Mouse (Mus musculus) brain, adult 2 months (tissue): ENCODE measurements around the gene Ubap2.

Source experiments
- DNase-seq: peaks from one replicate; pipeline ENCODE4 v3.0.0; 2011; ENCODE audit warnings: low read depth, low spot score

Ubap2 gene

DNA sequence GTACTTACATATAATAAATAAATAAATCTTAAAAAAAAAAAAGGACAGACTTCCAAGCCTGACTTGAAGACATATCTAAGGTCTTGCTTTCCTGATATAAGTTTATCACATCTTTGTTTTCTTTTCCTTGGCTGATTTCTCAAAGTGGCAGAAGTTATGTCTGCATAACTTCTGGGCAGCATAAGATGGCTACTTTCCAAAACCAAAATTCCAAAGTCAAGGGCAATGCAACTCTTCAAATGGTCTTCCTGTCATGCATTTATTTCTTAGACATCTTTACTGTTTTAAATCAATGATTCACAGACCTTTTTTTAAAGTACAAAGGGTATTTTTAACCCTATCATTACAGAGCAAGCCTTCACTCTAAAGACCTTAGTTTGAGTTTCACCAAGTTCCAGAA lies 14.3 kb downstream of the Ubap2 start:
- DNase-seq, result no peak

DNA sequence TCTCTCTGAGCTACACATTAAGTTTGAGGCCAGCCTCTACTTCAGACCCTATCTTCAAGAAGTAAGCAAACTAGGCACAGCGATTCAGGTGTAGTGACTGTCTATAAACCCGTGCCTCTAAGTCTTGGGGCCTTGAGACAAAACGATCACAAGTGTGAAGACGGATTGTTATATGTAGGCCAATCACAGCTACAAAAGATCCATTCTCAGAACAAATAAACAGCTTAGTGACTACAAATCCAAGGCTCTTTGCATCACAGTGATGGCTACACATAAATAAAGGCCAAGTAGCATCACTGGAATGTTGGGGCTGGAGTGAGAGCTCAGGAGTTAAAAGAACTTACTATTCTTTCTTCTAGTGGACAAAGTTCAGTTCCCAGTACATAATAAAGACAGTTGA lies 15.9 kb downstream of the Ubap2 start:
- no peak for DNase-seq

DNA sequence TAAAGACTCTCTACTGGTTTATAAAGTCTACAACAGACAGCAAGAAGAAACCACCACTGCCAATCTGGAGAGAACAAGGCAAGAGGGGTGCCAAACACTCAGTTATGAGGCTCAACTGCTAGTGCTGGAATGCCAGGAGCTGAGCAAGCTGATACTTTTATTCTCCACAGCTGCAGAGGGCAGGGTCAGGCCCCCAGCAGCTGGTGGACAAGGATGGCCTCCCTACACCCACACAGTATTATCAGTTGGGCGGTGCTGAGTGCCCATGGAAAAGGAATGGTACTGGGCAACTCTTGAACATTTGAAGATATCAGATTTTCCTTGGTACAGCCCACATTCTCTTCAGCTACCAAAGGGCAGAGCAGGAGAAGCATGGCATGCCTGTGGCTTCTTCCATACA lies 17.2 kb downstream of the Ubap2 start:
- no peak for DNase-seq

DNA sequence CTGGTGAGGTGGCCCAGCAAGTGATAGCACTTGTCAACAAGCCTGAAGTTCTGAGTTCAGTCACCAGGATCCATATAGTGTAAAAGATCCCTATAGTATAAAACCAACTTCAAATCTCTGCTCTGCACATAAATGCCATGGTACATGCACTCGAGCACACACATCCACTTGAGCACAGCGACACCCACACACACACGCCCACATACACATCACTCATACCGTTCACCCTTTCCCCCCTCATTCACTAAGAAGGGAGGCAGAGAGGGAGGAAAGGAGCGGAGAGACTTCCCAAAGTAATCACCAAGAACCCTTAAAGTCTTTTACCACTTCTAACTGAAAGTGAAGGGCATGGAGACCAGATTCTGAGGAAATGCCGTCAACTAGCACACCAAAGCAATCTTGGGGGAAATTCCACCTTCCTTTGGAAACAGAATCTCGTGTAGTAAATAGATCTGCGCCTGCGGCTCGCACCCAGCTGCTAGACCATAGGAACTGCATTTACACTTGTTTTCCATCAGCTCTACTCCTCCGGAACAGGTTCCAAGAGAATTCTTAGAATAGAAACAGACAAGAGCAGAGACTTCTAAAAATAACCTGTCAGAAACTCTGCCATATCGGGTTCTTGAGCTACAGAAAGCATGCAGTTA lies 19.3 kb downstream of the Ubap2 start:
- peak; percentile 83 for DNase-seq

DNA sequence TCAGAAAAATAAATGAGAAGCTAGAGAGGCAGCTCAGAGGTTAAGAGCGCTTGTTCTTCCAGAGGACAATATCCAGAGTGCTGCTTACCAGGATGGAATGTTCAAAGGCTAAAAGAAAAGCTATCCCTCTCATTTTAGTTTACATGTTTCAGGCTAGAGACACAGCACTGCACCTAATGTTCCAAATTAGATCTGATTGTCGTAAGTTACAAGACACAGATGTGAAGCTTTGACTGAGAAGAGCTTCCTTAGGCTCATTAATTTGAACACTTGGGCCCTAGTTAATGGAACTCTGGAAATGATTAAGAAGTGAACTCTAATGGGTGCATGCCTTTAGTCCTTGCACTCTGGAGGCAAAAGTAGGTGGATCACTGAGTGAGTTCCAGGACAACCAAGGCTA lies 21.2 kb downstream of the Ubap2 start:
- no peak for DNase-seq

DNA sequence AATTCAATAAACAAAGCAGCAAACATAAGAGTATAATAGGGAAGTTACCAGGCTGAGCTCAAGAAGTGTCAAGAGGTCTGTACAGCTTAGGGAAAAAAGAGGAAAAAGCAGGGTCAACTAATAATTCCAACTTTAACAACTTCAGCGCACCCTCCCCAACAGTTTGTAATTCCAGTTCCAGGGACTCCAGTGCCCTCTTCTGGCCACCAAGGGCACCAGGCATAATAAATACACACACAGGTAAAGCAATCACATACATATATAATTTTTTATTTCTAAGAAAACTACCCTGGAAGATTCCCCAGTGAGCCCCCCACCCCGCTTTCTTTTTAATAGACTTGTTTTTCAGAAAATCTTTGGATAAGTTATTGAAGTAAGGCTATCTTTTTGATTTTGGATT lies 29.5 kb downstream of the Ubap2 start:
- DNase-seq, result no peak

DNA sequence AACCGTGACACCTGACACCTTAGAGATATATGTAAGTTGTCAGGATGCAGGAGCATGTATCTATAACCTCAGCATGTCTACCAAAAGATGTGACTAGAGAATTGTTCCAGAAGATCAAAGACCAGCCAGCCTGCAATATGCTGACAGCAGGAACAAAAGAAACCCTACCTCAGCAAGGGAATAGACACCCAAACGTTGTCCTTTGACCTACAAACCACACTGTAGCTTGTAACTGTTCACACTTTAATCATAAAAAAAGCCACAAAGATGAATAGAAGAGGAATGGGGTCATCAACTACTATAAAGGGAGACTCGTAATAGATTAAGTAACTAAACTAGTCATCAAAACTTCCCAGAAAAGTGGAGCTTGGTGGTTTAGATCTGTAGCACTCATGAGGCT lies 34.0 kb downstream of the Ubap2 start:
- DNase-seq, result no peak

DNA sequence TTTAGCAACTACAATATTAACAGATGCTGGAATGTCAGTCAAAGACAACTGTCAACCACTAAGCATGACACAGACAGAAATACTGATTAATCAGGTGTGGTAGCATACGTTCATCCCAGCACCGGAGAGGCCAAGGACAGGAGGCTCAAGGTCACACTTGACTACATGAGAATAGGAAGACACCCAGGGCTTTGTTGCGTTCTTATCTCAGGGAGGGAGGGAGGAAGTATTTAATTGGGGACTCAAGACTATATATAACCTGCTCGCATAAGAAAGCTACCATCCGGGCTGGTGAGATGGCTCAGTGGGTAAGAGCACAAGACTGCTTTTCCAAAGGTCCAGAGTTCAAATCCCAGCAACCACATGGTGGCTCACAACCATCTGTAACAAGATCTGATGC lies 39.3 kb downstream of the Ubap2 start:
- DNase-seq, result no peak

DNA sequence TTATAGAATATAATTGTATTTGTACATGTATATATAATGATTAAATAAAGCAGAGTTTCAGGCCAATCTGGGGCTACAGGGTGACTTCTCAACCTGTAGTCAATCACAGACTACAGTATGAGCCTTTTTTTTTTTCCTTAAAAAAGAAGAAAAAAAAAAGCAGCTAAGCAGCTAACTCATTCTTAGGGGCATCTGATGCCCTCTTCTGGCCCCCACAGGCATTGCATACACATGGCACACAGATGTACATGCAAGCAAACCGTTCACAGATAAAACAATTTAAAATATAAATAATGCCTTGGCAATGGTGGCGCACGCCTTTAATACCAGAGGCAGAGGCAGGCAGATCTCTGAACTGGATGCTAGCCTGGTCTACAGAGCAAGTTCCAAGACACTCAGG lies 48.6 kb downstream of the Ubap2 start:
- DNase-seq, result peak; percentile 78

DNA sequence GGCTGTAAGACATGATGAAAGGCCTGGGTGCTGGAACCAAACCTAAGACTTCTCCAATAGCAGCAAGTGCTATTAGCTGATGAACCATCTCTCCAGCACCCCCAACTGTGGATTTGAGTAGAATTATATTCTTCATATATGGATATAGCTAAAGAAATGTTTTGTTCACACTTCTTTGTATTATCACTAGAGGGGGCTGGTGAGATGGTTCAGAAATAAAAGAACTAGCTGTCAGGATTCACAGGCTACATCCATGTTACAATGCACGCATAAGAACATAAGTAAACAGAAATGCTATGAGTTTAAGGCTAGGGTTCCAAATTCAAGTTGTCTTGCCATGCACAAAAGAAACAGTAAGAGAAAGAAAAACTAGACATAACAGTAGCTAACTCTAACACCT lies 49.5 kb downstream of the Ubap2 start:
- peak; percentile 20 for DNase-seq

DNA sequence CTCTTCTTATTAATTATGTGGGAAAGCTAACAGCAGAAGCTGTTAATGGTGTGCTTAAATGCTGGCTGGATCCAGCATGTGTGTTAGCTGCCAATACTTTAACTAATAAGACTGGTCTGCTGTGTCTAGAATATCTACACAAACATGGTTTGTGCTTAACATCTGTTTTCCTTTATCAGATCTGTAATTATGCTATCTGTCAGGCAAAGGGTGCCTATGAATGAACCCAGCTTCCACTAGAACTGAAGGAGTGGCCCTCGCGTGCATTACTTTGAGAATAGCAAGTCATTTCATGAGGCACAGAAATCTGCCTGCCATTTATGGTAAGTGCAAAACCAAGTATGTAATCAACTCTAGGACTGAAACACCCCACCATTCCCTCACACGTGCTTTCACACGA lies 66.9 kb downstream of the Ubap2 start:
- DNase-seq, result no peak

DNA sequence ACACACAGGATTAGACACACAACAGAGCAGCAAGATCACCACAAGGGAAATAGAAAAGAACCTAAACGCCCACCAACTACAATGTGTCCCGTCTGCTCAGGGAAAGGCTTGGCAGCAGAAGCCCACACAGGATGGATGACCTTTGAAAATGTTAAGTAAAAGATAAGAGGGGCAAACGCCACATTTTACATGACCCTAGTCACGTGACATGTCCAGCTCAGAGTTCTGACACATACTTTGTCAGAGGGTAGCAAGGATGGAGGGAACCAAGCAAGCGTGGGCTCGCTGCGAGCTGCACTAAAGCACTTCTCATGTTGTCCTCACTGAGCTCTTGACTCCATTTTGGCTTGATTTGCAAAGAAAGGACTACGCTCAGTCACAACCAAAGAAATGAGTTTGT lies 69.2 kb downstream of the Ubap2 start:
- DNase-seq, result no peak

DNA sequence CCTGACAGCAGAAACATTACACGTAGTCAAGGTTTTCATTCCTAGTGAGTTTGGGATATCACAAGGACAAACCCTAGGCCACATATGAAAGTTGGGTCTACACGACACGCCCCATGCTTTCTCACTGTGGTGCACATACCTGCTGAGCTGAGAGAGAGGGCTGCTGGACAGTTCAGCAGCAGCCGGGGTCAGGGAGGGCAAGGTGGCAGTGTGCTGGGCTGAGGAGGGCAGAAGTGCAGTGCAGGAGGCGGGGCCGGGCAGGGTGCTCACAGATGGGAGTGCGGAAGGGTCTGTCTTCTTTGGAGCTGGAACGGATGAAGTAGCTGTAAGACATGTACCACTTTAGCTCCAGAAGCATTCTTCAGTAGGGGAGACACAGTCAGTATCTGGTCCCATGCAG lies 72.8 kb downstream of the Ubap2 start:
- no peak for DNase-seq

DNA sequence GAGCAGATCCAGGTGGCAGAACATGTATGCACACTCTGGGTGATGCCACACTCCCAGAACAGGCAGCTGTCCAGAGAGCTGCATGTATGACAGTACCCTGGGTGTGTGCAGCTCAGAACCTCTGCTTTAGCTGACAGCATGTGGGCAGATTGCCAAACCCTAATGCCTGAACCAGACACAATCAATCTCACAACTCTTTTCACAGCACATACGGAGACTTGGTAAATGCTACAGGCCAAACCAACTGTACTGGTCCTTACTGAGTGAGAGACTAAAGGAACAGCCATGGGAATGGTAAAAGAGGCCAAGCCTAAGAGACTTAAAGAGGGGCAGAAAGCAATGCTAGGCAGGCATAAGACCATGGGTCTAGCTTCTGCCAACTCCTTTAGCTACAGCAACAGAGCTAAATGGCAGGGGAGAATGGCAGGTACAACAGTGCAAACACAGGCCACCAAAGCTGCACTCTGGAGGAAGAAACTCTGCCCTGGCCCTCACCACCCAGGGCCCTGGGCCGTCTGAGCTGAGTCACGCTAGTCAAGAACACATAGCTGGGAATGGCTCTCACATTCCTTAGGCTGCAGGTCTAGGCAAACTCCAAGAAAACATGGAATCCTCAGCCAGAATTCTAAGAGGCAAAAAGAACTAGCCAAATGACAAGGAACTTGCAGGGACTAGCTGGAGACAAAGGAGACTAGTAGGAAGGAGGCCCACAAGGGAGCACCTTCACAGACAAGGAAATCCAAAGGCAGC lies 77.9 kb downstream of the Ubap2 start:
- peak; percentile 37 for DNase-seq

DNA sequence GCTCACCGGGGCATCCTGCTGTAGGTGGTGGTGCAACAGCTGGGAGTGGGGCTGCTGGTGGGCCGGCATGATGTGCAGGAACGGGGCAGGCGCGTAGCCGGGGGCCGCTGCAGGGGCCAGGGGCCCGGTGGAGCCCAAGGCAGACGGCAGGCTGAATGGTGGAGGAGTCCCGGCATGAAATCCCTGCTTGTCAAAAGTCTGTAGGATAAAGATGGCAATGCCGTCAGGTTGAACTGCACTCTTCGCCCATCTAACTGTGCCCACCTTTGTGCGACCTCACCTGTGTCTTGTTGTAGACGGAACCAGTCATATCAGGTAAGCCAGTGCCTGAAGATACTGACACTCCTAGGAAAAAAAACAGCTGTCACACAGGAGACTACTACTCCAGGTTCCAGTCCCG lies 79.6 kb downstream of the Ubap2 start:
- DNase-seq, result no peak

DNA sequence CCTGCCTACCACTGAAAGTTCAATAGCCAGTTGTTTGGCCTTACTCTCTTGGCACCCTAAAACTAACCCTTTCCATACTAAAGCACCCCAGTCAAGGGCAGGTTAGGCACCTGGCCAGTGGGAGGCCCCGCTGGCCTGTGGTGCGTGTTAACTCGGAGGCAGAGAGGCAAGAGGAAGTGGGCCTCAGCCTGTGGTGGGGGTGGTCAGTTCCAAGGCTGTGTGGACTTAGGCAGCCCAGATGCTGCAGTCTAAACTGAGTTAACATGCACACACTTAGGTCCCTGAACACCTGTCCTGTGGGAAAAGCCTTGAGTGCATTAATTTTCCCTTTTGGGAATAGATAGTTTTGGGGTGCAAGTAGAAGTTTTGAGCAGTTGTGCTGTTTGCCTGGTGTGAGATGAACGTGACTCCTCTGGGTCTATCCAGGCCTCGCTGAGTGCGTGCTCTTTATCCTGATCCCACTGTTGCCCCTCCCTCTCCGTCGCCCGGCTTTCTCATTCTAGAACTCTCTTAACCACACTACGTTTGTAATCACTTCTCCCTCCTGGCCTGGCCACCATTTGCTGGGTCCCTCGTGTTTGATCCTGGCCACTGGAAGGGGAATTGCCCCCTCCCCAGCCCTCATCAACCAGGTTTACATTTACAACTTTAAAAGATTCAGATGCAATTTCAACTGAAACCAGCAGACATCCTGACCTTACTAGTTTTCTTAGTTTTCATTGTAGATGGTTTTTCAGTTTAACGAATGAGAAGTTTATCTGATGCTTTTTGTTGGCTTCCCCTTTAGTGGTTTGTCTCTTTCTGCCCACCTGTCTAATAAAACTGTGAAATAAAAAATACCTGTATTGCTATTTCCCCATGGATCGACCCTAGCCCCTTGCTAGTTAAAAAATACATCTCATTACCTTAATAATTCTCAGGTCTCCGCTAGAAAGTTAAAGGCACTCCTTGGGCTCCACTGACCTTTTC lies 82.1 kb downstream of the Ubap2 start:
- no peak for DNase-seq

DNA sequence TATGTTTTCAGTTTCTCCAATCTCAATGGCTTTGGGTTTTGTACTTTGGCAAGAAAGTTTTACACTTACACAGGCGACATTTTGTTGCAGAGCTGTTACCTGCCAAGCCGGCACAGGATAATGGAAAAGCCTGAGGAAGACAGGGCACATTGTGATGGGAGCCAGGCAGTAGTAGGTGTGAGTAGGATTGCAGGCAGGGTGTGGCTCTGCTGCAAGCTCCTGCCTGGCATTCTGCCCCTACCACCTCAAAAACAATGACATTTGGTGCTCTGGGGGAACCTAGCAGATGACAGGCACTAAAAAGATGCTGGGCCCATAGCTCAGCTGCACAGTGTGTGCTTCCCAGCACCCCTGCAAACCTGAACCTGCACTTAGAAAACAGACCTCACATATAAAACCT lies 85.1 kb downstream of the Ubap2 start:
- peak; percentile 78 for DNase-seq

DNA sequence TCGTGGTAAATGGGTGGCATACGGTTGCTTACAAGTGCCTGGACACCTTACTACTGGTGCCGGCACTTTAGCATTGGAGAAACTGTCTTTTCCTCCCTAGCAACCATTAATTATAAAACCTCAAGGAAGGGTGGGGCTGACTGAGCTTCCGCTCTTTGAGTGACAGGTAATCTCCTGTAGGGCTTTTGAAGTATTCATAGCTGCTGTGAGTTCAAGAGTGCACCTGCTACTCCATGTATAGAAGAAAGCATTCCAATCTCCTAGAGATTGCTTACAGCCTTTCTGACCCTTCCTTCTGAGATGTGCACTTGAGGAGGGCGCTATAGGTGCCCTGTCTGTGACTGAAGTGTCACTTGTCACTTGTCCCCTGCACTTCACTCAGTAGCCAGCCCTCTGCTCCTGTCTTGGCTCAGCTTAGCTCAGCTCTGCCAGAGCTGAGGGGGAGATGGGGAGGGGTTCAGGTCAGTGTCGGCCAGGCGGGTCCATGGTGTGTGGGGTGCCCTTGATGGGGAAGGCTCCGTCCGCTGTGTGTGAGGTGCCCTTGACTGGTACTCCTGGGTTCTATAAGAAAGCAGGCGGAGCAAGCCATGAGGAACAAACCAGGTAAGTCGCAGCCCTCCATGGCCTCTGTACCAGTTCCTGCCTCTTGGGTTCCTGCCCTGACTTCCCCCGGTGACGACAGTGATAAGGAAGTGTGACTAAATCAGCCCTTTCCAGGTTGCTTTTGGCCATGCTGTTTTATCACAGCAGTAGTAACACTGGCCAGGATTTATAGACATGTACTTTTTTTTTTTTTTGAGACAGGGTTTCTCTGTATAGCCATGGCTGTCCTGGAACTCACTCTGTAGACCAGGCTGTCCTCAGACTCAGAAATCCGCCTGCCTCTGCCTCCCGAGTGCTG lies 94.9 kb downstream of the Ubap2 start:
- no peak for DNase-seq

DNA sequence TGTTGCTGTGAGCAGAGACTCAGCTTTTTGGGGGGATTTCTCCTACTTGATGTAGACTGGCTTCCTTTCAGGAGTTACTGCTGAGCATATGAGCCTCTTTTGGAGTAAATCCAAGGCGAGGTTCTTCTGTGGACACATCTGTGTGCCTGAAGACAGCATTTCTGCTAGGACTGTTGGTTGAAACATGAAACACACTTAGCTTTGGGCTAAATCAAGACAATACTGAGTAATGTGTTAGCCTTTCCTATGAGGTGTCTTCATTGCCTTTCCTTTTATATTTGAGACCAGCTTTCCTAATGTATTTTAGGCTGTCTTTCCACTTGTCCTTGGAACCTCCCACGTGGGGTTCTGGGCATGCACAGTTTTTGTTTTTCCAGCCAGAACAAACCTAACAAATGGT lies 100.3 kb downstream of the Ubap2 start:
- peak; percentile 48 for DNase-seq

DNA sequence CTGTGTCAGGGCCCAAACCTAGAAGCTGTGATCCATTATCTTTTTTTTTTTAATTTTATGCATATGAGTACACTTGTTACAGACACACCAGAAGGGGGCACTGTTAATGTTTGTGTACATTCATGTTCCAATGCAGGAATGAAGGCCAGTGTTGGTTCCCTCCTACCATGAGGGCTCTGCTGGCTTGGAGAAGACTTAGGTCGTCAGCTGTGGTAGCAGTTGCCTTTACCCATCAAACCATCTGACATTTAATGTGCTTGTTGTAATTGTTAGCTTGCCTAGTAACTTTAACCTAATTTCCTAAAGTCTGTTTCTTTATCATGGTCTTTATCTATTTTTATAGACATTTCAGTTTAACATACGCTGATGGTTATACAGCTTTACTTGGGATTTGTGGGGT lies 104.0 kb downstream of the Ubap2 start:
- DNase-seq, result no peak

DNA sequence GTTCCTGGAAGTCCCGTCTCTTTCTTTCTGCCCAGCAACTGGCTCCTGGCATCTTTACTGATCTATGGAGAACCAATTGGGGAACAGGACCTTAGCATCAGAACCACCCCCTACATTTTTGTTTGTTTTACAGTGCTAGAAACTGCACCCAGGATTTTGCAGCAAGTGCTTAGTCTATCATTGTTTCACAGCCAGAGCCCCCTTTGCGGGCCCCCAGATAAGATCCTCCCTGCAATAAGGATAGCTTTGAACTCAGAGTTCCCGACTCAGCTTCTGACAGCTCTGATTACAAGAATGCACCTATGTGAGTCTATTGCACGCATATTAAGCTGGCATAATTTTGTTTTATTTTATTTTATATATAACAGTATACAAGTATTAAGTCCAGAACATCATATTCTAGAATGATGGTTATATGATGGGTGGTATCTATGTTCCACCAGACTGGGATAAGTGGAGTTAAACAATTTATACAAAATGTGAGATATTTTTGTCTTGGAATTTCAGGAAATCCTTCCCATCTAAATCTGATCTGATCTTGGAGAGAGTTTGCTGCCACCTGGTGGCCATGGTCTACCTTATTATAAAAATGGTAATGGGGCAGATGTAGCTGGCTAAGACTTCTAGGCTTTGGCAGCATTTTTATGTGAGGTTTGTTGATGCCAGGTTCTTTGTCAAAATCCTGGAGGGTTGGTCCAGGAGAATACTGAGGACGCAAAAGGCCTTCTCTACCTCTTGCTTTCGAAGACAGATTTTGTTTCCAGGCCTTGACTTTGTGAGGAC lies 109.1 kb downstream of the Ubap2 start:
- peak; percentile 93 for DNase-seq
